Mouse (Mus musculus) frontal cortex, postnatal 25 days (tissue): ENCODE measurements around the gene Slc6a17.

ENCODE experiments used
- DNase-seq, 2 experiments: peaks; one replicate each; pipeline ENCODE4 v3.0.0; 2022; ENCODE audit warnings: low spot score in 2 of 2

Slc6a17 gene

GRCm38 (mm10) chr3:107524547-107524946 is 6.7 kb upstream of the Slc6a17 start:
- no peak for DNase-seq

- no peak for DNase-seq
Measured at GRCm38 (mm10) chr3:107520931-107521330, 3.1 kb upstream of the Slc6a17 start.

- DNase-seq, result no peak
Measured at GRCm38 (mm10) chr3:107516776-107517630, 815 bp downstream of the Slc6a17 start.

- no peak for DNase-seq
Measured at GRCm38 (mm10) chr3:107515989-107516388, 1.8 kb downstream of the Slc6a17 start.

DNA sequence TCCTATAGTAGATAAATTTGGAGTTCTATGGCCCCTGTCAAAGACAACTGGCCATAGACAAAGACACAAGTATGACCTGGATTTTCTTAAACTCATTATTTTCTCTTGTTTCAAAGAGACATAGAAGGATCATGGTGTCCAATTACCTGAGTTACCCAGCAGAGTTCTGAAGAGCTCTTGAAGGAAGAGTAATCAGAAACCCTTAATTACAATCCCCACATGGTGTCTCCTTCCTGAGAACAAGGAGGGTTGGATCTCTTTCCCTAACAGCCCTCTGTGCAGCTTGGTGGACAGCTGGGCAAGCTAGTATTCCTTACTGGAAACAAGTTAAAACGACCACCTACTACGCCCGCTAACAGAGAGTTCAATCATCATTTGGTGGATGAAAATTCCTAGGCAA is 6.4 kb downstream of the Slc6a17 start:
- DNase-seq, result no peak

- DNase-seq, result no peak
Measured at GRCm38 (mm10) chr3:107508696-107509095, 9.1 kb downstream of the Slc6a17 start.

GRCm38 (mm10) chr3:107507966-107508365 is 9.9 kb downstream of the Slc6a17 start:
- no peak for DNase-seq

DNA sequence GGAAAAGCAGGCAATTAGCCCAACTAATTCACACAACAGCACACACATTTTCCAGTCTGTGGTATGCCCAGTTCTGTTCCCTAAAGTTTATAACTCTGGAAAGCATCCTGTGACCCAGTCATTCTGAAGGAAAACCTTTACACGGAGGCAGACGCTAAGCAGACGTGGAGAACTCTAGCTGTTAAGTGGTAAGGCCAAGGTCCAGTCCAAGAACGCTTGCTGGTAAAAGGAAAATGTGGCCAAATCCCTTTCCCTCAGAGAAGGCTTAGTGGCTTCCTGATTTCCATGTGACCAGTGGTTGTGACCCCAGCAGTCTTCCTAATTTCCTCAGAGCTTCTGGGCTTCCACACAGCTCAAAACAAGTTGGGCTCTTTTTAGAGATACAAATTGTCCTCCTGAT is 11.3 kb downstream of the Slc6a17 start:
- DNase-seq, result no peak

GRCm38 (mm10) chr3:107505464-107506367 is 12.1 kb downstream of the Slc6a17 start:
- no peak for DNase-seq

- DNase-seq, result no peak
Measured at GRCm38 (mm10) chr3:107504542-107504941, 13.3 kb downstream of the Slc6a17 start.

GRCm38 (mm10) chr3:107503716-107504115 is 14.1 kb downstream of the Slc6a17 start:
- DNase-seq, result no peak

DNA sequence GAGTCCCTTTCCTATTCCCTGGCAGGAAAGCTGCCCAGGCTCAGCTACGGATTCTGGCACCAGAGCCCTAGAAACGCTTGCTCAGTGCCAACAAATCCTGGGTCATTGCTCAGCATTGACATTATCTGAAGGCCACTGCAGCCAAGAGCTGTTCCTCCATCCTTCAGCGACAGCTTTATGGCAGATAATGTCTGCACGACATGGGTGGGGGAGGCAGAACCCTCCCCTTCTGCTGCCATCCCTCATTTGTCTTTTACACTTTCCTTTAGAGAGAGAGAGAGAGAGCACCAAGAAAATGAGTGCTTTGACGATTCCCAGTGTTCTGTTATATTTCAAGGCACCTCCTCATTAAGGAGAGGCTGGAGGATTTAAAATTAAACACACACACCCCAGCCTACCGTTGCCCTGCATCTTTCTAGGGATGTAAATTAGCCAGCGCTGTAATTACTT is 16.1 kb downstream of the Slc6a17 start:
- no peak for DNase-seq

GRCm38 (mm10) chr3:107500301-107500700 is 17.5 kb downstream of the Slc6a17 start:
- no peak for DNase-seq

GRCm38 (mm10) chr3:107496086-107496850 is 21.6 kb downstream of the Slc6a17 start:
- no peak for DNase-seq

- DNase-seq, result no peak
Measured at GRCm38 (mm10) chr3:107495524-107495923, 22.3 kb downstream of the Slc6a17 start.

DNA sequence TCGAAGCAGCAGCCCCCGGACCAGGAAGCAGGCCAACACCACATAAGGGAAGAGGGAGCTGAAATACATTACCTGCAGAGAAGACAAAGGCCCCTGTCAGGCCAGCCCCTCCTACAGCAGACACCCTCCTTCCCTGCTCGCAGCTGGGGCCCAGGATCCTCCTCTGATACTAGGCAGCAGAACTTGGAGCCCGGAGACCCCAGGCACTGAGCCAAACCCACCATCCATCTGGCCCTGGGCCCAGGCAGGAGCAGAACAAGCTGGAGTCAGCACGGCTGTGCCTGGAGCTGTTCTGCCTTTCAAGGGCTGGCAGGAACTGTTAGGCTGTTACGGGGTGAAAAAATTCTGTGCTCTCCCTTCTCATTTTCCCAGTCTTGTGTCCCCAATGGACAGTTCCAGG is 26.4 kb downstream of the Slc6a17 start:
- peak; percentile 57 to 66 for DNase-seq

GRCm38 (mm10) chr3:107488637-107489036 is 29.2 kb downstream of the Slc6a17 start:
- DNase-seq, result no peak

DNA sequence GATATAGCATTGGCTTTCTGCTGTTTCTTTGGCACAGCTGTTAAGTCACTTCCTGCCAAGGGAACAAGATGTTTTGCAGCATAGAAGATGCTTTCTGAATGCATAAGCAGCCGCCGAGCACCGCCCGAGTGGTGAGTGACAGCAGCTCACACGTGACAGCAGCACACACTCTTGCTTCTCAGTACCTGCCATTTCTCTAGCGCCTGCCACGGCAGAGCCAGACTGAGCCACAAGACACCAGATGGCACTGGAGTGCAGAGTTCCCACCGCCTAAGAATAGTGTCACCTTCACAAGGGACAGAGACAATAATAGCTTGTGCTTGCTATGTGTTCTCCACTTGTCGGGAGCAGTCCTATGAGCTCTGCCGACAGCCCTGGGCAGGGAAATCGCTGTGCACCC is 34.5 kb downstream of the Slc6a17 start:
- DNase-seq, result peak; percentile 48 to 54

GRCm38 (mm10) chr3:107480660-107481059 is 37.2 kb downstream of the Slc6a17 start:
- no peak for DNase-seq

GRCm38 (mm10) chr3:107472198-107472597 is 45.6 kb downstream of the Slc6a17 start:
- DNase-seq, result no peak

- no peak for DNase-seq
Measured at GRCm38 (mm10) chr3:107469059-107469458, 48.8 kb downstream of the Slc6a17 start.

DNA sequence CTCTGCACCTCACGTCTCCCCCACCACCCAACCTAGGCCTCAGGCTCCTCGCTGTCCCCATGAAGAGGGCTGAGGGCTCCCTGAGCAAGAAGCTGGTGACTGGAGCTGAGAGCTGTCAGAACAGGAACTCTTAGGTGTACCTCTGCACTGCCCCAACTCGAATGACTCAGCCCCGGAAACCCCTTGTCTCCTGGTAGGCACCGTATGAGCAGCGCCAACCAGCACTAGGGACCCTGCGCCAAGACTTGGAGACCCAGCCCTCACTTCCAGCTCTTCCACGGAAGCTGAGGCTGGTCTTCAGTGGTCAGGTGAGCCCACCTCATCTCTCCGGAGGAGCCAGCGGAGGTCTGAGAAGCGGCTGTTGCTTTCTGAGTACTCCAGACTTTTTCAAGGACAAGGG is 49.7 kb downstream of the Slc6a17 start:
- DNase-seq, result no peak
